Mouse (Mus musculus) bone marrow macrophage, adult 2 months (primary cell): ENCODE results near the gene Vmn1r4.

Source experiments
- CTCF ChIP-seq: IDR thresholded peaks from 2 replicates; pipeline ENCODE4 v1.5.1; 2012; ENCODE audit warnings: low read depth, mild to moderate bottlenecking, low read length, moderate library complexity
- POLR2A ChIP-seq: IDR thresholded peaks from 2 replicates; pipeline ENCODE4 v1.6.1; 2012; ENCODE audit warnings: mild to moderate bottlenecking, low read depth, low read length, borderline replicate concordance

- TF ChIP-seq CTCF = no peak
- no peak for TF ChIP-seq POLR2A
Measured at GRCm38 (mm10) chr6:56969973-56970372, 46.2 kb downstream of the Vmn1r4 start, which contains the start of gene Vmn1r5.
